Mouse (Mus musculus) forebrain, embryonic 11.5 days (tissue): Measurements from ENCODE around the gene Ubap1l. TPM values are rescaled to one million over a fixed set of nuclear protein-coding genes. Genes with fewer than 3 reads are reported as not detected.

Experiments
- ATAC-seq: fragments of 200-750 bp; cut with Nextera tagmentation; replicated peaks from 2 replicates; pipeline ENCODE4 v1.8.0; 2017; ENCODE audit warnings: moderate TSS enrichment; ENCODE audit not compliant: low FRiP score
- DNase-seq: peaks from one replicate; pipeline ENCODE4 v3.0.0-alpha.2; 2017; ENCODE audit warnings: low spot score
- H3K27ac ChIP-seq: fragments of 300-500 bp; sonication (generic); 2 replicates; pipeline ENCODE4 v1.5.1; 2014; ENCODE audit warnings: low read depth, low read length
- H3K27me3 ChIP-seq: fragments of 300-500 bp; sonication (generic); 2 replicates; pipeline ENCODE4 v1.6.1; 2014; ENCODE audit warnings: mild to moderate bottlenecking, low read length, mixed read lengths; ENCODE audit not compliant: control insufficient read depth, insufficient read depth
- H3K36me3 ChIP-seq: fragments of 300-500 bp; sonication (generic); 2 replicates; pipeline ENCODE4 v1.6.1; 2014; ENCODE audit warnings: mild to moderate bottlenecking, low read length, moderate library complexity, mixed read lengths; ENCODE audit not compliant: control insufficient read depth, insufficient read depth
- H3K4me1 ChIP-seq: fragments of 300-500 bp; sonication (generic); replicated peaks from 2 replicates; pipeline ENCODE4 v1.6.1; 2014; ENCODE audit warnings: low read length, mixed read lengths; ENCODE audit not compliant: control insufficient read depth, insufficient read depth
- H3K4me2 ChIP-seq: fragments of 300-500 bp; sonication (generic); 2 replicates; pipeline ENCODE4 v1.6.1; 2014; ENCODE audit warnings: low read depth, mild to moderate bottlenecking, low read length, moderate library complexity, mixed read lengths; ENCODE audit not compliant: severe bottlenecking
- H3K4me3 ChIP-seq: fragments of 300-500 bp; sonication (generic); 2 replicates; pipeline ENCODE4 v1.5.1; 2014; ENCODE audit warnings: low read depth, low read length
- H3K9ac ChIP-seq: fragments of 300-500 bp; sonication (generic); 2 replicates; pipeline ENCODE4 v1.6.1; 2014; ENCODE audit warnings: low read length
- H3K9me3 ChIP-seq: fragments of 300-500 bp; sonication (generic); 2 replicates; pipeline ENCODE4 v1.6.1; 2016; ENCODE audit warnings: low read length, mixed read lengths; ENCODE audit not compliant: control insufficient read depth
- WGBS: fragments of 180-500 bp; shearing (Covaris S2); extraction: QIAGEN DNeasy Blood & Tissue Kit; methylation state at CpG from one replicate; pipeline ENCODE4 v1.1.7; 2014; 5-methylcytosine and 5-hydroxymethylcytosine counted together
- polyA plus RNA-seq: library from polyadenylated mRNA; unstranded; fragments of >200 nt; fragmentation: Nextera tagmentation; extraction: Ambion mirVana; gene quantifications from 2 replicates; pipeline ENCODE4 v1.2.1, GENCODE M21; 2014

Ubap1l gene
- polyA plus RNA-seq, 1 experiment from 2014 or later: 0.52 TPM

DNA sequence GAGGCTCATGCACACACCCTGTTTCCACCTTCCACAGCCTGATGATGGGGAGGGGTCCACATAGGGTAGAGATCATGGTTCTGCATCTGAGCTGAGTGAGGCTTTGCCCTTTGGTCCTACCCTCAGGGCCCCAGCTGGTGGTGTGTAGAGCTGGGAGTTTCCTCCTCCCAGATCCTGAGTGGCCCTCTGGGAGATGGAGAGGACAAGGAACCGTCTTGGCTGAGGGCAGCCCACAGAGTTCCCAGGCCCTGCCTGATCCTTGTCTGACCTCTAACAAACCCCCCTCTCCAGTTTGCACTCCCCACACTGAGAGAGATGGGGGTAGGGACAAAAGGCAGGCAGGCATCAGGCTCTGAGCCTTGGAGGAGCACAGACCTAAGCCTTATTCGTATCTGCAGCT is 33.5 kb downstream of the Ubap1l start:
- Histone ChIP-seq H3K9me3 (no peaks in the 10 kb centered on the region), H3K27ac (no peak overlapping the region), H3K27me3 (peaks cover 30% of the 10 kb centered on the region), H3K36me3 (no peaks in the 10 kb centered on the region), H3K9ac (no peak overlapping the region), H3K4me2 (no peak overlapping the region), H3K4me3 (no peak overlapping the region), H3K4me1 (0 out of 2 replicates have a peak, but pooled peaks cover 3% of the 10 kb centered on the region)
- ATAC-seq: no peak
- 73% methylated on average over 2 of the region's 2 CpGs for WGBS
- no peak for DNase-seq

DNA sequence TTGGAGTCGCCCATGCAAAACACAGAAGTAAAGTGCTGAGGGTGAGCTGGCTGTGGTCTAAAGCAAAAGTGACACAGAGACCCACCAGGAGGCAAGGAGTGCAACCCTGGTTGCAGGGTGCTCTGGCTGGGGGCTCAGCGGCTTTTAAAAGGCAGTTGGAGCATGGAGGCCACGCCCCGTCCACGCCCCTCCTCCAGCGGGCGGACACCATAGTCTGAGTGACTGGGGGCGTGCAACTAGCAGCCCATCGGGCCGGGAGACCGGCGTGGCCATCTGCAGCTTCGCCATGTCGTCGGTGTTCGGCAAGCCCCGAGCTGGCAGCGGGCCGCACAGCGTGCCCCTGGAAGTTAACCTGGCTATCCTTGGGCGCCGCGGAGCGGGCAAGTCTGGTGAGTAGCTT is 37.4 kb downstream of the Ubap1l start, which contains the start of gene Rasl12:
Gene Rasl12 (plus strand): TSS at position 228 of the 400 bp plus-strand sequence.
- Histone ChIP-seq H3K36me3 (no peaks in the 10 kb centered on the region), H3K4me1 (0 out of 2 replicates have a peak, but pooled peaks cover 3% of the 10 kb centered on the region), H3K9ac (peak within 1 kb of the TSS; percentile 61), H3K27me3 (no peaks in the 10 kb centered on the region), H3K4me2 (peak within 1 kb of the TSS; percentile 79), H3K4me3 (peak within 1 kb of the TSS; percentile 41), H3K27ac (no peak within 1 kb of the TSS), H3K9me3 (no peaks in the 10 kb centered on the region)
- under 1% methylated on average over 24 of the region's 24 CpGs for WGBS
- ATAC-seq (peak; percentile 78), DNase-seq (peak; percentile 90)

DNA sequence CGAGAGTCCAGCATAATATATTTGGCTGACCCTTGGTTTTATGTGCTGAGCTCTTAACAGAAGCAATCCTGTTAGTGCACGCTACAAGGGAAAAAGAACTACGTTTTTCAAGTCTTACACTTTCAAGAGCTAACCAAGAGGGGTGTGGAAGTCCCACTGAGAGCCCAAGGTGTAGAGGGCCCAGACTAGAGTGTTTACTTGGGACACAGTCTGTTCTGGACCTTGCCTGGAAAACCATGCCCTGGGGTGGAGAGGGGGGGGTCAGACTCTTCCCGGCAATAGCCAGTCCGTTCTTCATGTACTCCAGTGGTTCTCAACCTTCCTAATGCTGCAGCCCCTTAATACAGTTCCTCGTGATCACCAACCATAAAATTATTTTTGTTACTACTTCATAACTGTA is 39.1 kb downstream of the Ubap1l start:
- Histone ChIP-seq H3K36me3 (no peaks in the 10 kb centered on the region), H3K4me2 (no peak overlapping the region), H3K4me1 (0 out of 2 replicates have a peak, but pooled peaks cover 3% of the 10 kb centered on the region), H3K9ac (no peak overlapping the region), H3K27me3 (no peaks in the 10 kb centered on the region), H3K9me3 (no peaks in the 10 kb centered on the region), H3K4me3 (no peak overlapping the region), H3K27ac (no peak overlapping the region)
- 92% methylated on average over 6 of the region's 6 CpGs for WGBS
- no peak for ATAC-seq
- no peak for DNase-seq

DNA sequence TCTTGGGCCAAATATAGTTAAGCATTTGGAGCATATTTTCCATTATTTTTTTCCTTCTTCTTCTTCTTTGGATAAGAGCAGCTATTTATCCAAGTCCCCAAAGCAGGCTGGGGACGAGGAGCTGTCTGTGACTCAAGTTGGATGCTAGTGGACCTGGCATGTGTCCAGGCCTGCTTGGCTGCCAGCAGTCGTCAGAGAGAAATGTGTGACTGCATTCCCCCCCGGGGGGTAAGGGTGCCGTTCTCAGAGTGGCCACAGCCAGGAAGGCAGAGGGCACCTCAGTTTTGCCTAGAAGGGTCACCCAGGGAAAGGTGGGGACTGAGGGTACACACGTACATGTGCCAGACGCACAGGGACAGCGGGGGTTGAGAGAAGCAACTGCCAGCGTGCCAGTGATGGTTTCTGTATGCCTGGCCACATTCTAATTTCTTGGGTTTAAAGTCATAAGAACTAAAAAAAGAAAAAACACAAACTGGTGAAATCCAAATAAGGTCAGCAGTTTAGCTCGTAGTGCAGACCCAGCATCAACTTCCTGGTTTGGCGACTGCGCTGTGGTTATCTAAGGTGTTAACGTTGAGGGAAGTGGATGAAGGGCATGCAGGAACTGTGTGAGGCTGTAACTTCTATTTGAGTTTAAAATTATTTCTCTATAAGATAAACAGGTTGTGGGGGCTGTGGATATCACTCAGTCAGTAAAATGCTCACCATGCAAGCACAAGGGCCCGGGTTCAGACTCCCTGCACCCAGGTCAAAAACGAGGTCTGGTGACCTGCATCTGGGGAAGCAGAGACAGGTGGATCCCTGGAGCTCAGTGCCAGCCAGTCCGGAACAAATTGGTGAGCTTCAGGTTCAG is 43.7 kb downstream of the Ubap1l start:
- H3K27me3 ChIP-seq: no peaks in the 10 kb centered on the region
- DNase-seq (no peak), ATAC-seq (no peak)
- no peak overlapping the region for H3K9ac ChIP-seq
- no peak overlapping the region for H3K27ac ChIP-seq
- H3K9me3 ChIP-seq: no peaks in the 10 kb centered on the region
- no peaks in the 10 kb centered on the region for H3K36me3 ChIP-seq
- WGBS: 80% methylated on average over 15 of the region's 15 CpGs
- H3K4me2 ChIP-seq: no peak overlapping the region
- no peak overlapping the region for H3K4me3 ChIP-seq
- no peaks in the 10 kb centered on the region for H3K4me1 ChIP-seq

DNA sequence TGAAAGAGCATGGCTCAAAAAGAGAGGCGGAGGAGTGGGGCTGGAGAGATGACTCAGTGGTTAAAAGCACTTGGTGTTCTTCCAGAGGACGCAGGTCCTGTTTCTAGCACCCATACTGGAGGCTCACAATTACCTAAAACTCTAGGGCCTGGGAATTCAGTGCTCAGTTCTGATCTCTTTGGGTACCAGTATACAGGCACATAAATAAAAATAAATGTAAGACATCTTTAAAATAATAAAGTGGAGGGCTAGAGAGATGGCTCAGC is 44.3 kb downstream of the Ubap1l start:
- Histone ChIP-seq H3K27me3 (no peaks in the 10 kb centered on the region), H3K4me1 (no peaks in the 10 kb centered on the region), H3K4me3 (no peak overlapping the region), H3K9ac (no peak overlapping the region), H3K27ac (no peak overlapping the region), H3K36me3 (no peaks in the 10 kb centered on the region), H3K4me2 (no peak overlapping the region), H3K9me3 (no peaks in the 10 kb centered on the region)
- 91% methylated on average over 2 of the region's 2 CpGs for WGBS
- no peak for ATAC-seq
- DNase-seq: no peak

DNA sequence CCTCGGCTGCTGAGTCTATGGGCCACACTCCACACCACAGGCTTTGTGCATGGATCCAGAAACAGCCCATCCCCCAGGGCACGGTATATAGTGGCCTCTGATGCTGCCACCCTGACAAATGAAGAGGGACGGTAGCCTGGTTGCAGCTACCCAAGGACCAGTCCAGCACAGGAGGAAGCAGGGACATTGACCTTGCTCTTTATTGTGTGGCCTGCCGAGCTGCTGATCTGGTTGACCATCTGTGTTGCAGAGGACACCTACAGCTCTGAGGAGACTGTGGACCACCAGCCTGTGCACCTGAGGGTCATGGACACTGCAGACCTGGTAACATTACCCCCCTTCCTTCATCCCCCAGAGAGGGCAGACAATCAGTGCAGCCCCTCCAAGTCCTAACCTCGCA is 46.5 kb downstream of the Ubap1l start:
- Histone ChIP-seq H3K4me3 (no peak overlapping the region), H3K27me3 (no peaks in the 10 kb centered on the region), H3K4me2 (no peak overlapping the region), H3K4me1 (no peaks in the 10 kb centered on the region), H3K9ac (no peak overlapping the region), H3K36me3 (no peaks in the 10 kb centered on the region), H3K27ac (no peak overlapping the region), H3K9me3 (no peaks in the 10 kb centered on the region)
- DNase-seq: no peak
- ATAC-seq: no peak
- 81% methylated on average over 5 of the region's 5 CpGs for WGBS

DNA sequence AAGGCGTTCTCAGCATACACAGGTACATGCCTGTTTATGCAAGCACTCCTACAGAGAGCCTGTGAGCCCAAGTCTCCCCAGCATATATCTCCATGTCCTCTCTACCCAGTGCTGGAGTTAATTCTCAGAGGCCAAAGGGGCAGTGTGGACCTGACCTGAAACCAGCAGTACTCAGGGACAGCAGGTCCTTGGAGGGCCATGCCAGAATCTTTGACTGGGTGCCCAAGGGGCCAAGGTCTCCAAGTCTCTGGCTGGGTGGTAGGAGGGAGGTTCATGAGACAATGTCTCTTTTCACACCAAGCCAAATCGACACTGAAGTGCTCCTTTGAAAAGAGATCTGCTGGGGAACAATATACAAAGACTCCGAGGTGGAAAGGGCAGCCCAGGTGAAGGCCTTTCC is 47.0 kb downstream of the Ubap1l start:
- 84% methylated on average over 3 of the region's 3 CpGs for WGBS
- H3K9me3 ChIP-seq: no peaks in the 10 kb centered on the region
- no peak overlapping the region for H3K9ac ChIP-seq
- H3K4me1 ChIP-seq: no peaks in the 10 kb centered on the region
- ATAC-seq (no peak), DNase-seq (no peak)
- H3K36me3 ChIP-seq: no peaks in the 10 kb centered on the region
- no peak overlapping the region for H3K27ac ChIP-seq
- no peak overlapping the region for H3K4me2 ChIP-seq
- H3K27me3 ChIP-seq: no peaks in the 10 kb centered on the region
- no peak overlapping the region for H3K4me3 ChIP-seq

DNA sequence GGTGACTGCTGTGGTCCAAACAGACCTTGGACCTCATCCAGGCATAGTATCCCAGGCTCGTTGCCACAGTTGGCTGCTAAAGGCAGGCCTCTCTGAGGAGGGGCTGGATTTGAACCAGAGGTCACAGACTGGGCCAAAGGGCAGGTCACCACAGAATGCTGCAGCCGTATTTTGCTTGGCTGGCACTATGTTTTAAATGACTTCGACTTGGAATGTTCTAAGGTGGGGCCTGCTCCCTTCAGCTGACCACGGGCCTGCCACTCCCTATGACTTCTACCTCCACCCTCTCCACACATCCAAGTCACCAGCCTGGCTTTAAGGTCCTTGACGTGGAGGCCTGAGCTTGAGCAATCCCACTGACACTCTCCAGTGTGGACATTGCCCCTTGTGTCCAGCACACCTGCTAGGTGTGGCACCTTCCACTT is 48.0 kb downstream of the Ubap1l start:
- WGBS: 82% methylated on average over 5 of the region's 5 CpGs

DNA sequence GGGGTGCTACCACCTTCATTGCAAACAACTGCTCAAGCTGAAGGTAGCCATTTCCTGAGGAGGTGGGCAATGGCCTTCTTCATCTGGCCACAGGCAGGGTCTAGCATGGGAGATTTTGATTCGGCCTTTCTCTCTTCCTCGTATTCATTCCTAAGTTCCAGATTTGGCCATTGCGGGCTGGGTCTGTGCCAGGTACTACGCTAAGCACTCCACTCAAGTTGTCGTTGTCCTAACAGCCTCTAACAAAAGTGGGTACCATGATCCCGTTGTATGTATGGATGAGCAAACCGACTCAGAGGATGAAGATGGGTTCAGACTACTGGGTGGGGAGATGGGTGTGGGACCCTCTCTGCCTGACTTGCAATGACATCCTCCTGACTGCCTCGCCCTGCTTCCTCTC is 49.5 kb downstream of the Ubap1l start:
- no peak overlapping the region for H3K4me3 ChIP-seq

More for the DNA sequence above, 48.0 kb downstream of the Ubap1l start:
- no peaks in the 10 kb centered on the region for H3K27me3 ChIP-seq
- no peaks in the 10 kb centered on the region for H3K4me1 ChIP-seq
- no peak overlapping the region for H3K4me3 ChIP-seq
- no peak overlapping the region for H3K9ac ChIP-seq
- no peaks in the 10 kb centered on the region for H3K36me3 ChIP-seq
- H3K4me2 ChIP-seq: no peak overlapping the region
- no peaks in the 10 kb centered on the region for H3K9me3 ChIP-seq
- no peak for DNase-seq
- no peak for ATAC-seq
- H3K27ac ChIP-seq: no peak overlapping the region

More for the DNA sequence above, 49.5 kb downstream of the Ubap1l start:
- DNase-seq (no peak), ATAC-seq (no peak)
- Histone ChIP-seq H3K4me2 (no peak overlapping the region), H3K9ac (no peak overlapping the region), H3K27me3 (no peaks in the 10 kb centered on the region), H3K9me3 (no peaks in the 10 kb centered on the region), H3K27ac (no peak overlapping the region), H3K36me3 (no peaks in the 10 kb centered on the region), H3K4me1 (no peaks in the 10 kb centered on the region)
- WGBS: 94% methylated on average over 8 of the region's 8 CpGs
